Mouse (Mus musculus): ENCODE data around the gene Ift81. TPM values are rescaled to one million over a fixed set of nuclear protein-coding genes. Genes with fewer than 3 reads are reported as not detected.

Ift81 gene
- polyA plus RNA-seq, 1 experiment from 2014 or later: 29.5 TPM

DNA sequence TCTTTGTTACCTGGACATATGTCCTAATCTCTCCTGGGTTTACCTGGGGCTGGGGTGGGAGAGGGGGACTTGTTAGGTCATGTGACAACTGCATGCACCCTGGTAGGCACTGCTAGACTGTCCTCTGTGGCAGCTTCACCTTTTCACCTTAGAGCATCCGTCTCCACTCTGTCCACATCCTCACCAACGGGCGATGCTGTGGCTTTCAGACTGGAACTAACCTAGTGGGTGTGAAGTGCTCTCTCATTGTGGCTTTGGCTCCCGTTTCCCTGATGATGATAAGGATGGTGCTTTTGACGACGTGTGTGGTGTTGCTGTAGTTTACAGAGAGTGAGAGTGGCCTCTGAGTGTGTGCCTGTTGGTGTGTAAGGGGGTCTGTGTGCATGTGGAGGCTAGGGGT lies 31.0 kb upstream of the Ift81 start:
- no peak for ATAC-seq
- 49% methylated on average over 6 of the region's 6 CpGs for WGBS
- H3K4me3 ChIP-seq (ENCODE audit: low read depth, low read length): no peak overlapping the region

DNA sequence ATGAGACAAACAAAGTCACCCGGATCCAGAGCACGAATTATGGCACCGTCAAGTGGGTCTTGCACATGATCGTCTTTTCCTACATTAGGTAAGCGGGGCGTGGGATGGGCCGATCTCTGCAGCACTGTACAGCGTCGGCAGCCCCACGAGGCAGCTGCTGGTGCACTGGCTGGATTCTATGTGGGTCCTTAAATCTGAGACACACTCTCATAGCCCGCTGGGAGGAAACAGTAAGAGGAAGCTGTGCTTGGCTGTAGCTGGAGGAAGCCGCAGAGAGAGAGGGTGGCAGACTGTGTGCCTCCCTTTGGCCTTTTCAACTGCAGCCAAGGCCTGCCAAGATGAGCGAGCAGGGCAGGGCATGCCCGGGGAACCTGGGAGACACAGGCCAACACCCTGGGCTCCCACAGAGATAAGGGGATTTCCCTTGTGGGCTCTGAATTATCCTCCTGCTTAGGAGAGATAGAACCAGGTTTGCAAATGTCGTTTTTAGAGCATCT lies 29.8 kb upstream of the Ift81 start:
- peak overlapping the region; percentile 38 for H3K4me2 ChIP-seq (replicated peaks; ENCODE audit: low read depth, low read length)
- DNase-seq (ENCODE audit: low spot score) (peak; percentile 59), ATAC-seq (peak; percentile 75)
- no peaks in the 10 kb centered on the region for H3K27me3 ChIP-seq (replicated peaks; ENCODE audit: insufficient read depth, low read length)
- no peaks in the 10 kb centered on the region for H3K4me1 ChIP-seq (ENCODE audit: insufficient read depth, low read depth, low read length)
- H3K27ac ChIP-seq (ENCODE audit: low read length): peak overlapping the region; percentile 59; the same call in 1 of the 2 replicates
- TF ChIP-seq CTCF (IDR thresholded peaks at IDR 0.05) (no peak), EP300 (IDR thresholded peaks at IDR 0.05) (no peak)
- no peak overlapping the region for H3K9ac ChIP-seq (replicated peaks; ENCODE audit: low read depth)
- peak overlapping the region; percentile 19 for H3K4me3 ChIP-seq (ENCODE audit: low read depth, low read length)
- no peaks in the 10 kb centered on the region for H3K9me3 ChIP-seq (ENCODE audit: low read length)
- 44% methylated on average over 15 of the region's 15 CpGs for WGBS
- no peaks in the 10 kb centered on the region for H3K36me3 ChIP-seq (ENCODE audit: insufficient read depth, low read length)

More for the DNA sequence above, 31.0 kb upstream of the Ift81 start:
- H3K9me3 ChIP-seq (ENCODE audit: low read length): no peaks in the 10 kb centered on the region
- DNase-seq (ENCODE audit: low spot score): no peak
- no peaks in the 10 kb centered on the region for H3K27me3 ChIP-seq (replicated peaks; ENCODE audit: insufficient read depth, low read length)
- no peak overlapping the region for H3K27ac ChIP-seq (ENCODE audit: low read length)
- no peaks in the 10 kb centered on the region for H3K36me3 ChIP-seq (ENCODE audit: insufficient read depth, low read length)
- H3K9ac ChIP-seq (replicated peaks; ENCODE audit: low read depth): no peak overlapping the region
- no peaks in the 10 kb centered on the region for H3K4me1 ChIP-seq (ENCODE audit: insufficient read depth, low read depth, low read length)
- H3K4me2 ChIP-seq (replicated peaks; ENCODE audit: low read depth, low read length): no peak overlapping the region
- TF ChIP-seq EP300 (IDR thresholded peaks at IDR 0.05): no peak
- TF ChIP-seq CTCF (IDR thresholded peaks at IDR 0.05): no peak

DNA sequence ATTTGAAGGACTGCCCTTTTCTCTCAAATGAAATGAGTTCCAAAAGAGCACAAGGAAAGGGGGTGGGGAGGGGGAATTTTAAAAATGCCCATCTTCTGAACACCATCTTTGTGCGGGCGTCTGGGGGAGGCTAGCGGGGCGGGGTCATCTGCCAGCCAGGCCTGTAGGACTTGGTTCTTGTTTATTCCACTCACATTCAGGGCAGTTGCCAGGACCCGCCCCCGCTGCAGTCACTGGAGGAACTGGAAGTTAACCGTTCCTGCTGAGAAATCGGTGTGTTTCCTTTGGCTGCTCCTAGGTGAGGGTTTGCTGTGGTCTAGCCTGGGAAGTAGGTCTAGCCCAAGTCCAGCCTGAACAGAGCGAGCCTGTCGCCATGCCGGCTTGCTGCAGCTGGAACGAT lies 29.4 kb upstream of the Ift81 start, which contains the start of gene P2rx7:
TSS of gene P2rx7 (plus strand) at position 211 of the 400 bp plus-strand sequence.
- peak within 1 kb of the TSS; percentile 19 for H3K4me3 ChIP-seq (ENCODE audit: low read depth, low read length)
- no peaks in the 10 kb centered on the region for H3K9me3 ChIP-seq (ENCODE audit: low read length)
- peak within 1 kb of the TSS; percentile 38 for H3K4me2 ChIP-seq (replicated peaks; ENCODE audit: low read depth, low read length)
- peak; percentile 73 for ATAC-seq
- TF ChIP-seq EP300 (IDR thresholded peaks at IDR 0.05) (no peak), CTCF (IDR thresholded peaks at IDR 0.05) (no peak)
- peak; percentile 70 for DNase-seq (ENCODE audit: low spot score)
- no peak within 1 kb of the TSS for H3K9ac ChIP-seq (replicated peaks; ENCODE audit: low read depth)
- no peaks in the 10 kb centered on the region for H3K27me3 ChIP-seq (replicated peaks; ENCODE audit: insufficient read depth, low read length)
- peak within 1 kb of the TSS; percentile 59; the same call in 1 of the 2 replicates for H3K27ac ChIP-seq (ENCODE audit: low read length)
- no peaks in the 10 kb centered on the region for H3K4me1 ChIP-seq (ENCODE audit: insufficient read depth, low read depth, low read length)
- 44% methylated on average over 12 of the region's 12 CpGs for WGBS
- no peaks in the 10 kb centered on the region for H3K36me3 ChIP-seq (ENCODE audit: insufficient read depth, low read length)

DNA sequence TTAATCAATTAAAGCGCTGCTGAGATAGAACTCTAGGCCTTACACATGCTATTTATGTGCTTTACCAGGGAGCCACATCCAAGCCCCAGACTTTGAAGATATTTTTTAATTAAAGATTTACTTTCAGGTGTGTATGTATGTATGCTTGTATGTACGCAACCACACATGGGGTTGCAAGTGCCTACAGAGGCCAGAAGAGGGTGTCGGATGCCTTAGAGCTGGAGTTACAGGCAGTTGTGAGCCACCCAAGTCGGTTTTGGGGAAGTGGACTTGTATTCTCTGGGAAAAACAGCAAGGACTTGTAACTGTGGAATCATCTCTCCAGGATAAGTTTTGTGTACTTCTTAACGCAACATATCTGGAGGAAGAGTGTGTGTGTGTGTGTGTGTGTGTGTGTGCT lies 25.7 kb upstream of the Ift81 start:
- Histone ChIP-seq H3K27ac (ENCODE audit: low read length) (no peak overlapping the region), H3K27me3 (replicated peaks; ENCODE audit: insufficient read depth, low read length) (no peaks in the 10 kb centered on the region), H3K4me1 (ENCODE audit: insufficient read depth, low read depth, low read length) (no peaks in the 10 kb centered on the region), H3K9me3 (ENCODE audit: low read length) (no peaks in the 10 kb centered on the region), H3K4me2 (replicated peaks; ENCODE audit: low read depth, low read length) (no peak overlapping the region), H3K9ac (replicated peaks; ENCODE audit: low read depth) (no peak overlapping the region), H3K36me3 (ENCODE audit: insufficient read depth, low read length) (no peaks in the 10 kb centered on the region), H3K4me3 (ENCODE audit: low read depth, low read length) (no peak overlapping the region)
- 90% methylated on average over 5 of the region's 5 CpGs for WGBS
- ATAC-seq (no peak), DNase-seq (ENCODE audit: low spot score) (no peak)
- TF ChIP-seq EP300 (IDR thresholded peaks at IDR 0.05) (no peak), CTCF (IDR thresholded peaks at IDR 0.05) (peak; percentile 36)

DNA sequence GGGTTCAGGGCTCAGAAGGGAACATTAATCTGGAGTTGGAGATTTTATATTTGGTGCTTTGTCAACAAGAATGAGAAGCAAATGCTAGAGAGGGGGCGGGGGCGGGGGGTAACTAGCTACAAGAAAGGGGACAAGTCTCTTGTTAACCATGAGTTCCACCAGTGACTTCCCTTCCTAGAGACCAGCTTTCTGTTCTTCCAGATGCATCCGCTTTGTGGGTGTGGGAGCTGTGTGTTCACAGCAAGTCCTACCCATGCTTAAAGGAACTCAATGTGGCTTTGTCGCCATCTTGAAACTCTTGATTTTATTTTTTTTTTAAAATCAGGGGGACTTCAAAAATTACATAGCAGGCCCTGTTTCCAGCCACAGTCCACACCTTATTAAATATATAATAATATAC lies 25.2 kb upstream of the Ift81 start:
- Histone ChIP-seq H3K27ac (ENCODE audit: low read length) (no peak overlapping the region), H3K36me3 (ENCODE audit: insufficient read depth, low read length) (no peaks in the 10 kb centered on the region), H3K4me2 (replicated peaks; ENCODE audit: low read depth, low read length) (no peak overlapping the region), H3K9ac (replicated peaks; ENCODE audit: low read depth) (no peak overlapping the region), H3K4me3 (ENCODE audit: low read depth, low read length) (no peak overlapping the region), H3K27me3 (replicated peaks; ENCODE audit: insufficient read depth, low read length) (no peaks in the 10 kb centered on the region), H3K9me3 (ENCODE audit: low read length) (no peaks in the 10 kb centered on the region), H3K4me1 (ENCODE audit: insufficient read depth, low read depth, low read length) (no peaks in the 10 kb centered on the region)
- WGBS: 95% methylated on average over 4 of the region's 4 CpGs
- ATAC-seq: no peak
- TF ChIP-seq CTCF (IDR thresholded peaks at IDR 0.05): no peak
- no peak for TF ChIP-seq EP300 (IDR thresholded peaks at IDR 0.05)
- DNase-seq (ENCODE audit: low spot score): no peak

DNA sequence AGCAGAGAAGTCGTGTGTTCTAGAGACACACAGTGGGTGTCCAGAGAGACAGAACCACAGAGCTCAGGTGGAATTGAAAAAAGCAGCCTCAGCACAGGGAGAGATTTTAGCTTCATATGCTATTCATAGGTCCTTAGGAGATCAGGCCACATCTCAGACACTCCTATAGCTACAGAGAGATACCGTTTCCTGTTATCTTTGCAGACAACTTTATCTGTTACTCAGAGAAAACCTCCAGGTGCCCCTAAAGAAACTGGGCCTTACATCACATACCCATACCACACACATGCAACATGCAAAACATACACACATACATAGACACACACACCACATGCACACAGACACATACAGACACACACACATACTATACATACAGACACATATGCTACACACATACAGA lies 24.0 kb upstream of the Ift81 start:
- no peak for TF ChIP-seq EP300 (IDR thresholded peaks at IDR 0.05)
- no peak for TF ChIP-seq CTCF (IDR thresholded peaks at IDR 0.05)
- Histone ChIP-seq H3K36me3 (ENCODE audit: insufficient read depth, low read length) (no peaks in the 10 kb centered on the region), H3K4me1 (ENCODE audit: insufficient read depth, low read depth, low read length) (no peaks in the 10 kb centered on the region), H3K27ac (ENCODE audit: low read length) (no peak overlapping the region), H3K9ac (replicated peaks; ENCODE audit: low read depth) (no peak overlapping the region), H3K4me3 (ENCODE audit: low read depth, low read length) (no peak overlapping the region), H3K4me2 (replicated peaks; ENCODE audit: low read depth, low read length) (no peak overlapping the region), H3K9me3 (ENCODE audit: low read length) (no peaks in the 10 kb centered on the region), H3K27me3 (replicated peaks; ENCODE audit: insufficient read depth, low read length) (no peaks in the 10 kb centered on the region)
- DNase-seq (ENCODE audit: low spot score) (no peak), ATAC-seq (no peak)
- whole genome bisulfite sequencing: 74% methylated on average over 2 of the region's 2 CpGs

DNA sequence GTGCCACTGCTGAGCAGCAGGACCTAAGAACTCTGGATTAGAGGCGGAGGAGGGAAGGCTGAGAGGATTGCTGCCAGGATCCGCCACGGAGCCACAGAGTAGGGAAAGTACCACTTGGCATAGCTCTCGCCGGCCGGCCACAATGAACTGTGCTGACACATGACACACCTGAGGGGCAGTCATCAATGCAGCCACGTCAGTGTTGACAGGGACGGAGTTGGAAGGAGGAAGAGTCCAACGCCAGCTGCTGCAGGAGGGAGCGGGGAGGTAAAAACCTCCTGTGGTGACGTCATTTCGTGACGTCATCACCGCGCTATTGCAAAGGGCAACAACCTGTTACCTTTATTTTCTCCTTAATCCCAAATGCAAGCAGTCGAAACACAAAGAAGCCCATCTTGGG lies 22.6 kb upstream of the Ift81 start:
- Histone ChIP-seq H3K27ac (ENCODE audit: low read length) (no peak overlapping the region), H3K4me3 (ENCODE audit: low read depth, low read length) (no peak overlapping the region), H3K36me3 (ENCODE audit: insufficient read depth, low read length) (no peaks in the 10 kb centered on the region), H3K4me1 (ENCODE audit: insufficient read depth, low read depth, low read length) (no peaks in the 10 kb centered on the region), H3K9me3 (ENCODE audit: low read length) (no peaks in the 10 kb centered on the region), H3K4me2 (replicated peaks; ENCODE audit: low read depth, low read length) (peak overlapping the region; percentile 27; the same call in 1 of the 2 replicates), H3K9ac (replicated peaks; ENCODE audit: low read depth) (no peak overlapping the region), H3K27me3 (replicated peaks; ENCODE audit: insufficient read depth, low read length) (no peaks in the 10 kb centered on the region)
- DNase-seq (ENCODE audit: low spot score) (peak; percentile 63), ATAC-seq (peak; percentile 83)
- no peak for TF ChIP-seq CTCF (IDR thresholded peaks at IDR 0.05)
- no peak for TF ChIP-seq EP300 (IDR thresholded peaks at IDR 0.05)
- whole genome bisulfite sequencing: 32% methylated on average over 16 of the region's 16 CpGs
